Mouse (Mus musculus) heart, postnatal 0 days (tissue): ENCODE data around the gene Casq2. TPM values are rescaled to one million over a fixed set of nuclear protein-coding genes. Genes with fewer than 3 reads are reported as not detected.

Experiments
- ATAC-seq: fragments of 200-750 bp; cut with Nextera tagmentation; 2 replicates; pipeline ENCODE4 v1.8.0; 2017; ENCODE audit warnings: low read depth, moderate number of reproducible peaks, moderate library complexity; ENCODE audit not compliant: insufficient read depth
- DNase-seq: peaks from one replicate; pipeline ENCODE4 v3.0.0-alpha.2; 2016; ENCODE audit warnings: low spot score
- H3K27ac ChIP-seq: fragments of 300-500 bp; sonication (generic); 2 replicates; pipeline ENCODE4 v1.5.1; 2014; ENCODE audit warnings: low read depth, mild to moderate bottlenecking
- H3K27me3 ChIP-seq: fragments of 300-500 bp; sonication (generic); 2 replicates; pipeline ENCODE4 v1.6.1; 2014; ENCODE audit warnings: low read length, mixed read lengths; ENCODE audit not compliant: control insufficient read depth, insufficient read depth
- H3K36me3 ChIP-seq: fragments of 300-500 bp; sonication (generic); replicated peaks from 2 replicates; pipeline ENCODE4 v1.6.1; 2014; ENCODE audit warnings: low read length, mixed read lengths; ENCODE audit not compliant: control insufficient read depth, insufficient read depth
- H3K4me1 ChIP-seq: fragments of 300-500 bp; sonication (generic); 2 replicates; pipeline ENCODE4 v1.6.1; 2014; ENCODE audit warnings: antibody characterized with exemption; ENCODE audit not compliant: control insufficient read depth, insufficient read depth
- H3K4me2 ChIP-seq: fragments of 300-500 bp; sonication (generic); 2 replicates; pipeline ENCODE4 v1.6.1; 2014; ENCODE audit warnings: low read depth, mild to moderate bottlenecking, low read length, moderate library complexity
- H3K4me3 ChIP-seq: fragments of 300-500 bp; sonication (generic); 2 replicates; pipeline ENCODE4 v1.5.1; 2014; ENCODE audit warnings: low read depth, low read length
- H3K9ac ChIP-seq: fragments of 300-500 bp; sonication (generic); replicated peaks from 2 replicates; pipeline ENCODE4 v1.6.1; 2014; ENCODE audit warnings: low read depth, low read length, mixed read lengths
- H3K9me3 ChIP-seq: fragments of 300-500 bp; sonication (generic); replicated peaks from 2 replicates; pipeline ENCODE4 v1.6.1; 2016; ENCODE audit warnings: low read length; ENCODE audit not compliant: control insufficient read depth
- CTCF ChIP-seq: IDR thresholded peaks from 2 replicates; pipeline ENCODE4 v1.5.1; 2016; ENCODE audit warnings: antibody characterized with exemption, control low read depth, low read depth
- EP300 ChIP-seq: IDR thresholded peaks from 2 replicates; pipeline ENCODE4 v1.6.1; 2016; ENCODE audit warnings: antibody characterized with exemption, low read depth
- WGBS: fragments of 180-500 bp; shearing (Covaris S2); extraction: QIAGEN DNeasy Blood & Tissue Kit; methylation state at CpG from one replicate; pipeline ENCODE4 v1.1.7; 2014; 5-methylcytosine and 5-hydroxymethylcytosine counted together
- polyA plus RNA-seq: library from polyadenylated mRNA; unstranded; fragments of >200 nt; fragmentation: Nextera tagmentation; extraction: Ambion mirVana; gene quantifications from 2 replicates; pipeline ENCODE4 v1.2.1, GENCODE M21; 2015
- total RNA-seq: library from RNA; depleted of rRNA; stranded (reverse); fragments of >200 nt; gene quantifications from 2 replicates; pipeline ENCODE4 v1.2.3, GENCODE M21; 2014; ENCODE audit warnings: low replicate concordance

The Casq2 gene
- total and polyA plus RNA-seq, 2 experiments from 2014 or later = 836 to 872 TPM

DNA sequence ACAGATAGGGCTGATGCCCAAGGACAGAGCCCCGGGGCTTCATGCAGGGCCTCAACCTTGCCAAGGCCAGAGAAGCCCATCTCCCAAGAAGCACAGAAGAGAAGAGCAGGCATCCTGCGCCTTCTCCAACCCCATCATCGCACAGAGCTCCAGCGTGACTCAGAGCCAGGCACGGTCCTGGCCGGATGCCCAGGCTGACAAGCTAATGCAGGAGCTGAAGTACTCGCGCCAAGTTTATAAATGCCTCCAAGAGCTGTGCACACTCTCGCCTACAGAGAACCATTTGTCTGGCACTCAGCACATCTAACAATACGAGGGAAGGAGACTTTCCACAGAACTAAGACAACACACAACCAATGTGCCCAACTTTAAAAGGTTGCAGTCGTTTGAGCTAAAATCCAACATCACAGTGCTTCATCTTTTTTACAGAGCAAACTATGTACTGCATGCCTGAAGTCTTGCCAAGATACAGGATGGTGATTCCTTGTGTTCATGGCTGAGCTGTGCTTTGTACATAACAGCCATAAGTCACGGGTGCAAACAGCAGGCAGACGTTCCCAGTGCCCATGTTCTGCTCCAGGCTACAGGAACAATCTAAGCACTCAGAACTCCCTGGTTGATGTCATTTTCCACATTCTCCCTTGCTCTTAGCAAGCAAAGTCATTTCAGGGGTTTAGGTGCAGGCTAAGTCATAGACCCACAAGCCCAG lies 83.1 kb downstream of the Casq2 start:
- H3K4me2 ChIP-seq = no peak overlapping the region; the same call in 1 of the 2 replicates
- H3K9me3 ChIP-seq = no peaks in the 10 kb centered on the region
- ATAC-seq (peak; percentile 91), DNase-seq (peak; percentile 92)
- WGBS = 7% methylated on average over 13 of the region's 13 CpGs
- no peak overlapping the region for H3K4me3 ChIP-seq
- H3K27me3 ChIP-seq = no peaks in the 10 kb centered on the region
- H3K36me3 ChIP-seq = peaks cover 12% of the 10 kb centered on the region
- TF ChIP-seq CTCF (no peak), EP300 (0 out of 2 replicates have a peak, but pooled peaks have one; percentile 41)
- H3K27ac ChIP-seq = peak overlapping the region; percentile 58
- 0 out of 2 replicates have a peak overlapping the region, but pooled peaks have one; percentile 10 for H3K9ac ChIP-seq
- H3K4me1 ChIP-seq = peaks cover 48% of the 10 kb centered on the region

DNA sequence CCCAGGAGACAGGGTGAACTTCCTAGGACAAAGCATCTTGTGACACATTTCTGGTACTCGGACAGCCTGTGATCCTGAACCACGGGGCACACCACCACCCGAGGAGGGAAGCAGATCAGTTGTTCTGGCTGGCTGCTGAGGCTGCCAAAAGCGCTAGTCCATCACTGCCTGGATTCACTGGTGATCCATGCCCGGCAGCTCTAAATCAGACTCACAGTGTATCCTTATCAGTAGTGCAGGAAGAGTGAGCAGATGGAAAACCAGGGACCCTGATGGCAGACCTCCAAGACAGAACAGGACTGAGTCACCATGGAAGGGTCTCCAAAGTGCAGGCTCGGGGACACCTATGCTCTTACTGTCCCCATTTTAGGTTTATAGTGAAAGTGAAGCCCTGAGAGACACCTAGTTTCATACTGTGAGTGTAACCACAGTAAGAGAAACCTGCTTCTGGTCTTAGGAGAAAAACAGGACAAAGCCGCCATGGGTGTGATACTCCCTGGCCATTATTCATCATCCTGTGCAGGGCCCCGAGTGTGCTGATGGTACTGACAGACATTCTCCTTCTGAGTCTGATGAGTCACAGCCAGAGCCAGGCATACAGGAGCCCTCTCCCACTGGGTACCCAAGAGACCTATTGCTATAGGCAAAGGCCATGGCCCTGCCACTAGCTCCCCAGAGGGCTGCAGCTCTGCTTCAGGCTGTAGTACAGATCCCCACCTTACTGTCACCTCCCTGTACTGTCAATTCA lies 88.1 kb downstream of the Casq2 start:
- H3K9me3 ChIP-seq = no peaks in the 10 kb centered on the region
- 16% methylated on average over 8 of the region's 8 CpGs for WGBS
- H3K9ac ChIP-seq = no peak overlapping the region
- no peak; the same call in 1 of the 2 replicates for ATAC-seq
- no peaks in the 10 kb centered on the region for H3K27me3 ChIP-seq
- H3K27ac ChIP-seq = peak overlapping the region; percentile 1; the same call in 1 of the 2 replicates
- H3K4me3 ChIP-seq = no peak overlapping the region
- H3K4me1 ChIP-seq = peaks cover 32% of the 10 kb centered on the region
- no peaks in the 10 kb centered on the region for H3K36me3 ChIP-seq
- no peak overlapping the region for H3K4me2 ChIP-seq
- peak; percentile 18 for DNase-seq
- TF ChIP-seq EP300 (no peak), CTCF (no peak)

DNA sequence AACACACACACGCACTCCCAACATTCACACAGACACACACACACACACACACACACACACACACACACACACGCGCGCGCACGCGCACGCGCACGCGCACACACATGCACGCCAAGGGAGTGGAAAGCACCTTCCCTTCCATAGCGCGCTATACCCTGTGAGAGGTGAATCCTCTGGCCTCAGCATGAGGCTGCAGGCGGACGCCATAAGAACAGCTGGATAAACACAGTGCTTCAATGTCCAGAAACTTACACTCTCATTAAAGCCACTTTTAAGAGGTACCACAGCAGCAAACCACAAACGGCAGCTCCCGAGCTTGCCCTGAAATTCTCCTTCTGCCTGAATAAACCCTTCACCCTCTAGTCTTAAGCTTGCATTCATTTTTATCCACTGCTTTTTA lies 89.5 kb downstream of the Casq2 start:
- no peak overlapping the region for H3K4me3 ChIP-seq
- H3K4me1 ChIP-seq = peaks cover 27% of the 10 kb centered on the region
- H3K36me3 ChIP-seq = no peaks in the 10 kb centered on the region
- ATAC-seq = no peak
- 93% methylated on average over 18 of the region's 18 CpGs for WGBS
- no peak overlapping the region for H3K9ac ChIP-seq
- no peaks in the 10 kb centered on the region for H3K9me3 ChIP-seq
- H3K27ac ChIP-seq = no peak overlapping the region
- H3K4me2 ChIP-seq = no peak overlapping the region
- H3K27me3 ChIP-seq = no peaks in the 10 kb centered on the region
- DNase-seq = no peak
- no peak for TF ChIP-seq CTCF

DNA sequence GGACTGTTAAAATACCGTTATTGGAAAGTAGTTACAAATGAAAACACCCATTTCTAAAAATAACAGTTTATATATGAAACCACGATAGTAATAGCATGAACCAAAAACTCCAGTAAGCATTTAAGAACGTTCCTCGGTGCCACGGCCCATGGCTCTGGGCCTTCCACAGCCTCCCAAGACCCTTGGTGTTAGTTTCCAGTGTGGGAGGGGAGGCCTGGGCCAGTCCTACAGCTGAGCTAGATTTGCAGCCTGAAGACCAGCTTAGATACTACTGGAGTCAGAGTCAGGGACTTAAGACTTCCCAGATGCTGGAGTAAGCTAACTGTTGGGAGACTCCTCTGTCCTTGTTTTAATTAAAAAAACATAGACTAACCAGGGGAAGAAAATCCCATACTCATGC lies 89.9 kb downstream of the Casq2 start:
- Histone ChIP-seq H3K36me3 (0 out of 2 replicates have a peak, but pooled peaks cover under 1% of the 10 kb centered on the region), H3K9me3 (no peaks in the 10 kb centered on the region), H3K27me3 (no peaks in the 10 kb centered on the region), H3K9ac (no peak overlapping the region), H3K4me3 (no peak overlapping the region), H3K4me1 (peaks cover 26% of the 10 kb centered on the region; the same call in 1 of the 2 replicates), H3K4me2 (no peak overlapping the region), H3K27ac (no peak overlapping the region)
- ATAC-seq = no peak
- TF ChIP-seq CTCF (no peak), EP300 (no peak)
- DNase-seq = no peak
- WGBS = 75% methylated on average over 5 of the region's 5 CpGs

DNA sequence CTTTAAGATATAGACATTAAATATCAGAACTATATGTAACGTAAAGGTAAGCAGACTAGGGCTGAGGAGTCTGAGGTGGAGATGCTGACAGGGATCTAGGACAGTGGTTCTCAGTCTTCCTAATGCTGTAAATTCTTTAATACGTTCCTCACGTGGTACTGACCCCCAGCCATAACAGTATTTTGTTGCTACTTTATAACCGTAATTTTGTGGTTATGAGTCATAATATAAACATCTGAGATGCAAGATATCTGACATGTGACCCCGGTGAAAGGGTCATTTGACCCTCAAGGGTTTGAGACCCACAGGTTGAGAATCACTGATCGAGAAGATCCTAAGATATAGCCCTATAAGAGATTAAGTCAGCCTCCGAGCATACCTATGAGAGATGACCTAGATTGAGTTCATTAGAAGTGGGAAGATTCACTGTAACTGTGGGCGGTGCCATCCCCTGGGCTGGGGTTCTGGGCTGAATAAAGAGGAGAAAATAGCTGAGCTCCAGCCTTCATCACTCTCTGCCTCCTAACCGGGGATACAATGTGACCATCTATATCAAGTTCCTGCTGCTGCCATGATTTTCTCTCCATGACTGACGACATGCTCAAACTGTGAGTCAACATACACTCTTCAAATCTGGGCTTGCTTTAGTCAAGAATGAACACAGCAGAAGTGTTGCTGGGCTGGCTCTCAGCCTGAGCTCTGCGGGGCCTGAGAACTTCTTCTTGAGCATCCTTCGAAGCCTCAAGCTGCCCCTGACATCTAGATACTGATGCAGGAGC lies 91.8 kb downstream of the Casq2 start:
- ATAC-seq (no peak), DNase-seq (no peak)
- H3K4me1 ChIP-seq = peaks cover 22% of the 10 kb centered on the region; the same call in 1 of the 2 replicates
- TF ChIP-seq EP300 = no peak
- TF ChIP-seq CTCF = no peak
- no peak overlapping the region for H3K4me3 ChIP-seq
- no peaks in the 10 kb centered on the region for H3K27me3 ChIP-seq
- 92% methylated on average over 12 of the region's 12 CpGs for WGBS
- H3K36me3 ChIP-seq = peaks cover 16% of the 10 kb centered on the region
- no peaks in the 10 kb centered on the region for H3K9me3 ChIP-seq
- no peak overlapping the region for H3K4me2 ChIP-seq
- H3K9ac ChIP-seq = no peak overlapping the region
- no peak overlapping the region for H3K27ac ChIP-seq
